Mouse (Mus musculus): ENCODE data around the gene Fam168b. TPM values are rescaled to one million over a fixed set of nuclear protein-coding genes. Genes with fewer than 3 reads are reported as not detected.

Fam168b gene
- polyA plus RNA-seq, 1 experiment from 2014 or later = 90.5 TPM

GRCm38 (mm10) chr1:34811581-34811980 lies 31.3 kb downstream of the Fam168b start:
- Histone ChIP-seq H3K4me3 (ENCODE audit: low read depth, low read length) (no peak overlapping the region), H3K36me3 (ENCODE audit: control insufficient read depth, insufficient read depth, low read length) (peaks cover 61% of the 10 kb centered on the region), H3K4me2 (ENCODE audit: low read depth, low read length) (no peak overlapping the region), H3K4me1 (ENCODE audit: control insufficient read depth, insufficient read depth, low read length) (no peaks in the 10 kb centered on the region), H3K27ac (ENCODE audit: low read depth, low read length) (no peak overlapping the region; the same call in 1 of the 2 replicates), H3K27me3 (ENCODE audit: control insufficient read depth, insufficient read depth, low read length) (no peaks in the 10 kb centered on the region), H3K9ac (replicated peaks; ENCODE audit: low read depth, low read length) (no peak overlapping the region), H3K9me3 (ENCODE audit: control insufficient read depth, low read length) (no peaks in the 10 kb centered on the region)
- ATAC-seq (ENCODE audit: low read depth) = no peak
- WGBS = 71% methylated on average over 6 of the region's 6 CpGs

GRCm38 (mm10) chr1:34811035-34811434 lies 31.8 kb downstream of the Fam168b start:
- peaks cover 56% of the 10 kb centered on the region for H3K36me3 ChIP-seq (ENCODE audit: control insufficient read depth, insufficient read depth, low read length)

GRCm38 (mm10) chr1:34810293-34810692 lies 32.6 kb downstream of the Fam168b start:
- no peak overlapping the region for H3K27ac ChIP-seq (ENCODE audit: low read depth, low read length)
- H3K4me3 ChIP-seq (ENCODE audit: low read depth, low read length) = no peak overlapping the region
- WGBS = 94% methylated on average over 11 of the region's 11 CpGs
- no peak overlapping the region for H3K4me2 ChIP-seq (ENCODE audit: low read depth, low read length)
- H3K9ac ChIP-seq (replicated peaks; ENCODE audit: low read depth, low read length) = no peak overlapping the region
- H3K9me3 ChIP-seq (ENCODE audit: control insufficient read depth, low read length) = no peaks in the 10 kb centered on the region
- no peak for ATAC-seq (ENCODE audit: low read depth)
- peaks cover 7% of the 10 kb centered on the region; the same call in 1 of the 2 replicates for H3K4me1 ChIP-seq (ENCODE audit: control insufficient read depth, insufficient read depth, low read length)
- peaks cover 52% of the 10 kb centered on the region for H3K36me3 ChIP-seq (ENCODE audit: control insufficient read depth, insufficient read depth, low read length)
- no peaks in the 10 kb centered on the region for H3K27me3 ChIP-seq (ENCODE audit: control insufficient read depth, insufficient read depth, low read length)

More at GRCm38 (mm10) chr1:34811035-34811434, 31.8 kb downstream of the Fam168b start:
- ATAC-seq (ENCODE audit: low read depth) = no peak
- Histone ChIP-seq H3K4me3 (ENCODE audit: low read depth, low read length) (no peak overlapping the region), H3K27me3 (ENCODE audit: control insufficient read depth, insufficient read depth, low read length) (no peaks in the 10 kb centered on the region), H3K9me3 (ENCODE audit: control insufficient read depth, low read length) (no peaks in the 10 kb centered on the region), H3K4me1 (ENCODE audit: control insufficient read depth, insufficient read depth, low read length) (peaks cover 3% of the 10 kb centered on the region; the same call in 1 of the 2 replicates), H3K9ac (replicated peaks; ENCODE audit: low read depth, low read length) (no peak overlapping the region), H3K4me2 (ENCODE audit: low read depth, low read length) (no peak overlapping the region), H3K27ac (ENCODE audit: low read depth, low read length) (no peak overlapping the region)
- 79% methylated on average over 6 of the region's 6 CpGs for WGBS

- Histone ChIP-seq H3K9ac (replicated peaks; ENCODE audit: low read depth, low read length) (no peak overlapping the region), H3K4me3 (ENCODE audit: low read depth, low read length) (no peak overlapping the region), H3K36me3 (ENCODE audit: control insufficient read depth, insufficient read depth, low read length) (peaks cover 39% of the 10 kb centered on the region), H3K4me2 (ENCODE audit: low read depth, low read length) (no peak overlapping the region), H3K27me3 (ENCODE audit: control insufficient read depth, insufficient read depth, low read length) (no peaks in the 10 kb centered on the region), H3K9me3 (ENCODE audit: control insufficient read depth, low read length) (no peaks in the 10 kb centered on the region), H3K4me1 (ENCODE audit: control insufficient read depth, insufficient read depth, low read length) (peaks cover 12% of the 10 kb centered on the region), H3K27ac (ENCODE audit: low read depth, low read length) (no peak overlapping the region)
- 95% methylated on average over 8 of the region's 8 CpGs for WGBS
- ATAC-seq (ENCODE audit: low read depth) = no peak
Measured at GRCm38 (mm10) chr1:34808445-34808844, 34.4 kb downstream of the Fam168b start.

- Histone ChIP-seq H3K9ac (replicated peaks; ENCODE audit: low read depth, low read length) (no peak overlapping the region), H3K36me3 (ENCODE audit: control insufficient read depth, insufficient read depth, low read length) (peaks cover 21% of the 10 kb centered on the region), H3K9me3 (ENCODE audit: control insufficient read depth, low read length) (no peaks in the 10 kb centered on the region), H3K4me3 (ENCODE audit: low read depth, low read length) (no peak overlapping the region), H3K27ac (ENCODE audit: low read depth, low read length) (no peak overlapping the region), H3K27me3 (ENCODE audit: control insufficient read depth, insufficient read depth, low read length) (no peaks in the 10 kb centered on the region), H3K4me1 (ENCODE audit: control insufficient read depth, insufficient read depth, low read length) (peaks cover 23% of the 10 kb centered on the region), H3K4me2 (ENCODE audit: low read depth, low read length) (no peak overlapping the region)
- WGBS = 20% methylated on average over 35 of the region's 35 CpGs
- no peak for ATAC-seq (ENCODE audit: low read depth)
Measured at GRCm38 (mm10) chr1:34805931-34806520, 36.8 kb downstream of the Fam168b start.

GRCm38 (mm10) chr1:34804863-34805262 lies 38.0 kb downstream of the Fam168b start:
- no peak for ATAC-seq (ENCODE audit: low read depth)
- H3K27me3 ChIP-seq (ENCODE audit: control insufficient read depth, insufficient read depth, low read length) = no peaks in the 10 kb centered on the region
- H3K4me1 ChIP-seq (ENCODE audit: control insufficient read depth, insufficient read depth, low read length) = peaks cover 25% of the 10 kb centered on the region
- peaks cover 9% of the 10 kb centered on the region for H3K36me3 ChIP-seq (ENCODE audit: control insufficient read depth, insufficient read depth, low read length)
- no peak overlapping the region for H3K4me3 ChIP-seq (ENCODE audit: low read depth, low read length)
- no peak overlapping the region for H3K4me2 ChIP-seq (ENCODE audit: low read depth, low read length)
- H3K27ac ChIP-seq (ENCODE audit: low read depth, low read length) = no peak overlapping the region
- no peak overlapping the region for H3K9ac ChIP-seq (replicated peaks; ENCODE audit: low read depth, low read length)
- WGBS = 61% methylated on average over 7 of the region's 7 CpGs
- no peaks in the 10 kb centered on the region for H3K9me3 ChIP-seq (ENCODE audit: control insufficient read depth, low read length)

GRCm38 (mm10) chr1:34802290-34802642 lies 40.6 kb downstream of the Fam168b start:
- Histone ChIP-seq H3K9me3 (ENCODE audit: control insufficient read depth, low read length) (no peaks in the 10 kb centered on the region), H3K9ac (replicated peaks; ENCODE audit: low read depth, low read length) (peak overlapping the region; percentile 76), H3K4me3 (ENCODE audit: low read depth, low read length) (peak overlapping the region; percentile 65), H3K36me3 (ENCODE audit: control insufficient read depth, insufficient read depth, low read length) (no peaks in the 10 kb centered on the region), H3K4me2 (ENCODE audit: low read depth, low read length) (peak overlapping the region; percentile 72), H3K4me1 (ENCODE audit: control insufficient read depth, insufficient read depth, low read length) (peaks cover 25% of the 10 kb centered on the region), H3K27me3 (ENCODE audit: control insufficient read depth, insufficient read depth, low read length) (no peaks in the 10 kb centered on the region), H3K27ac (ENCODE audit: low read depth, low read length) (peak overlapping the region; percentile 58)
- WGBS = 28% methylated on average over 7 of the region's 7 CpGs
- ATAC-seq (ENCODE audit: low read depth) = peak; percentile 29

- peak; percentile 88 for ATAC-seq (ENCODE audit: low read depth)
- Histone ChIP-seq H3K4me1 (ENCODE audit: control insufficient read depth, insufficient read depth, low read length) (peaks cover 25% of the 10 kb centered on the region), H3K9ac (replicated peaks; ENCODE audit: low read depth, low read length) (peak overlapping the region; percentile 76), H3K36me3 (ENCODE audit: control insufficient read depth, insufficient read depth, low read length) (no peaks in the 10 kb centered on the region), H3K4me3 (ENCODE audit: low read depth, low read length) (peak overlapping the region; percentile 65), H3K27ac (ENCODE audit: low read depth, low read length) (peak overlapping the region; percentile 58), H3K4me2 (ENCODE audit: low read depth, low read length) (peak overlapping the region; percentile 72), H3K9me3 (ENCODE audit: control insufficient read depth, low read length) (no peaks in the 10 kb centered on the region), H3K27me3 (ENCODE audit: control insufficient read depth, insufficient read depth, low read length) (no peaks in the 10 kb centered on the region)
- WGBS = under 1% methylated on average over 46 of the region's 47 CpGs
Measured at GRCm38 (mm10) chr1:34801616-34802289, 41.1 kb downstream of the Fam168b start.

GRCm38 (mm10) chr1:34799140-34799539 lies 43.7 kb downstream of the Fam168b start:
- Histone ChIP-seq H3K9me3 (ENCODE audit: control insufficient read depth, low read length) (no peaks in the 10 kb centered on the region), H3K27me3 (ENCODE audit: control insufficient read depth, insufficient read depth, low read length) (no peaks in the 10 kb centered on the region), H3K4me3 (ENCODE audit: low read depth, low read length) (no peak overlapping the region), H3K4me2 (ENCODE audit: low read depth, low read length) (no peak overlapping the region), H3K27ac (ENCODE audit: low read depth, low read length) (no peak overlapping the region), H3K4me1 (ENCODE audit: control insufficient read depth, insufficient read depth, low read length) (peaks cover 16% of the 10 kb centered on the region), H3K9ac (replicated peaks; ENCODE audit: low read depth, low read length) (no peak overlapping the region), H3K36me3 (ENCODE audit: control insufficient read depth, insufficient read depth, low read length) (no peaks in the 10 kb centered on the region)
- 74% methylated on average over 2 of the region's 2 CpGs for WGBS
- no peak for ATAC-seq (ENCODE audit: low read depth)
